Mouse (Mus musculus) brain, adult 2 months (tissue): ENCODE measurements around the gene 1520401A03Rik.
"Not testable (repeated sequence)": the region's sequence is repeated elsewhere in the genome, so short reads cannot be mapped to it uniquely, and the experiment has no call there.

Experiments used
- DNase-seq: peaks from one replicate; pipeline ENCODE4 v3.0.0; 2011; ENCODE audit warnings: low read depth, low spot score

1520401A03Rik gene

GRCm38 (mm10) chr17:23722376-23723125 lies at the start of gene 1520401A03Rik:
1520401A03Rik (minus strand) TSS chr17:23722783.
- DNase-seq: no peak

DNA sequence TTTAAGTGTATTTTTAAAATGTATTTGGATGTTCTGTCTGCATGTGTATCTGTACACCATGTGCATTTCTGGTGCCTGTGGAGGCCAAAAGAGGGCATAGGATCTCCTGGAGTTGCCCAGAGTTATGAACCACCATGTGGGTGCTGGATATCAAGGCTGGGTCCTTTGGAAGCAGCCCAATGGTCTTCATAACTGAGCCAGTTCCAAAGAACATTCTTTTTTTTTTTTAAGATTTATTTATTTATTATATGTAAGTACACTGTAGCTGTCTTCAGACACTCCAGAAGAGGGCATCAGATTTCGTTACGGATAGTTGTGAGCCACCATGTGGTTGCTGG lies 49.6 kb upstream of the 1520401A03Rik start:
- not testable (repeated sequence) for DNase-seq

GRCm38 (mm10) chr17:23771284-23772218 lies 49.0 kb upstream of the 1520401A03Rik start, which contains the start of gene Flywch1:
Flywch1 (minus strand) TSS chr17:23771602.
- peak; percentile 100 for DNase-seq

GRCm38 (mm10) chr17:23770896-23771283 lies 48.3 kb upstream of the 1520401A03Rik start:
- peak; percentile 58 for DNase-seq

DNA sequence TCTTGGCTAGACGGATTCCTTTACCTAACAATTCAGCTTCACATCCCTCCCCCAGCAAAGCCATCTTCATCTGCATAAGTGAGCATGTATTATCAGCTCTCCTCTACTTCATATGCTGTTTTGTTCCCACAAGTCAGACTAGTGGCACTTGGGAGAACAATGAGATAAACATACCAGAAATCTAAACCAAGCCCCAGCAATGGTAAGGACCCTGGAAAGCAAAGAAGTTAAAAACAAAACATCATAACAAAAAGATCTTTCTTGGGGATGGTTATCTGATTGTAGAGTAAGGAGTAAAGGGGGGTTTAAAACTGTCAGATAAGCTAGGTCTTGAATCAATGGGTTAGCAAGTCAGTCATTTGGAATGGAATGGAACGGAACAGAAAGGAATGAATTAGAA lies 47.9 kb upstream of the 1520401A03Rik start:
- peak; percentile 43 for DNase-seq

DNA sequence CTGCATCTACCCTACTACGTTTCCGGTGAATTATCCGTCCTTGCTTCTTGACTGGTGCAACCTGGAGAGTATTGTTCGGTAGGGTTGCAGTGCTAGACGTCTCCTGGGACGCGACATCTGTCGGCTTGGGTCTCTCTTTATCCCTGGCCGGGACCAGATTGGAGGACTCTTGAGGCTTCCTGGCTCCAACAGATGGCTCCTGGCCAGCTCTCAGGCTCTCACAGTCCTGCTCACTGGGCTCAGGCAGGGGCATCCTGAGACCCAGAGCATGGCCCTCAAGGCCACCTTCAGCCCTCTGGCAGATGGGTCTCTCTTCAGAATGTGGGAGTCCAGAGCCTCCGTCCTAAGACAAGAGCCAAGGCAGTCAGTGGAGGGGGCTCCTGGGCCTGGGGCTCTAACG lies 40.4 kb upstream of the 1520401A03Rik start:
- DNase-seq: peak; percentile 48

DNA sequence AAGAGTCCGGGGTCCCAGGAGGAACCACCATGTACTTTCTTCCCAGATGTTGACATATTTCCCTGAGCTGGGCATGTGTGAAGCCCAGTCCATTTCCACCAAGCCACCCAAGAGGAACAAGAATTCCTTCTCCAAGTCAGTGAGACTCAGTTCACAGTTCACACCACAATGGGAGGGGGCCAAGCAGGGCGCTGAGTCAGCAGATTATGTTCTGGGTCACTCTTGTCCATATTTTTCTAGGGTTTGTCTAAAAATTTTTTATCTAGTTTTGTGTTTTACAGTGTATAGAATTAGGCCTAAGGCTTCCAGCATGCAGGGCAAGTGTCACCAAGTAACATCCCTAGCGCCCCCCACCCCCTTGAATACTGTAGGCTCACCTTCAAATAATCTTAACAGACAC lies 38.6 kb upstream of the 1520401A03Rik start:
- DNase-seq: no peak

- no peak for DNase-seq
Observed at GRCm38 (mm10) chr17:23760231-23760630, 37.6 kb upstream of the 1520401A03Rik start.

DNA sequence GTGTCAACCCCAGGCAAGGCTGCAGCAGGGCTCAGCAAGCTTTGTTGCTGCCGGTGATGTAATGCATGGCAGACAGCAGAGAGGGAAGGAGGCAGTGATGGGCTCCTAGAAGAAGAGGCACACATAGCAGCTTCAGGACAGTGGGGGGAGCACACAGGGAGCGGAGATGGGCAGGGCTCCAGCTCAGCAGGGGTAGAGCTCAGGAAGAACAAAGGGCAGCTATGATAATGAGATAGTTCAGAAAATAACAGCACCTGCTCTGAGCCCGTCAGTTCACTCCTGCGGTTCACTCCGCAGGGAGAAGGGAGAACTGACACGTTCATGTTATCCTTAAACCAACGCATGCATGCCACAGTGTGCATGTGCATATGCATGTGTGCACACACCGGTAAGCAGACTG lies 36.2 kb upstream of the 1520401A03Rik start:
- DNase-seq: peak; percentile 53

GRCm38 (mm10) chr17:23757581-23757980 lies 35.0 kb upstream of the 1520401A03Rik start:
- no peak for DNase-seq

DNA sequence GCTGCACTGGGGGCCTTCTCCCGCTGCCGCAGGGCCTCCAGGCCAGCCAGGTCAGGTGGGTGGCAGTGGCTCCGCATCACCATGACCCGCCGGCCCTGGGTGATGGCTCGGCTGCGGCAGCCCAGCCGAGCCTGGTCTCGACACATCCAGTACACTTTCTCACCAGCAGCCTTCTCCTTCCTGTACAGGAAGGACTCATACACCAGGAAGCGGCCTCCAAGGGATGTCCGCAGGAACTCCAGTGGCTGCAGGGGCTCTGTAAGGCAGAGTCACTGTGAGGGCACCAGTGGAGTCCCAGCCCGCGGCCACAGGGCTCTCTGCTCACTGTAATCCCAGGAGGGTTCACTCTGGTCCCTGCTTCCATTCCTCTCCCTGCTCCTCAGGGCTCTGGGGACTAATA lies 33.1 kb upstream of the 1520401A03Rik start:
- DNase-seq: no peak

DNA sequence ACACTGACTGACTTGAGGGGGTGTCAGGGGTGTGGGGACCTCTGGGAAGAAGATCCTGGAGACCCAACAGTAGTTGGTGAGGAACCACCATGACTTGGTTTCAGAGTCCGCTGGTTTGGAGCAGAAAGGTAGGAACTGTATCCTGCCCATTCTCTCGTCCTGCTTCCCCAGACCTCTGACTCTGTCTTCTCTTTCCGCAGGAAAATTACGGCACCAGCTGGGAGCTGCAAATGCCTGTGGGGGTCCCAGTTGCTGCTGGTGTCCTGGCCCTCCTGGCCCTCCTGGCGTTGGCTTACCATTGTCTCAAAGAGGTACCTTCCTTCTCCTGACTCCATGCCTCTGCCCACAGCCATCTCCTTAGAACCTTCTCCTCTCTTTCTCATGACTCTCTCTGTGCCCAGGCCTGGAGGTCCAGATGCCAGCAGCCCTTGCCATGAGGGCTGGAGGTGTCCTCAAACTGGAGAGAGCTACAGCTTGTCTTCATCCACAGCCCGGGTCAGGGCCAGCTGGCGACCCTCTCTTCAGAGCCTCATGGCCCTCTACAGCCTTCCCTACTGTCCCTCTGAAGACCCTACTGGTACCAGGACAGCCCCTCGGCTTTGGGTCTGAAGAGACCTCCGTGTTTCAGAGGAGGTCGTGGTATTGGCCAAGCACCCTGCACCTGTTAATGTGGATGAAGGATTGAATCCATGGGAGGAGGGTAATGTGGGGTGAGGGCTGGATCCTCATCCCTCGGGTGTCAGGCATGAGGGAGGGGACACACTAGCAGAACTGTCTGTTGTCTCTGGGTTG lies 27.0 kb upstream of the 1520401A03Rik start:
- DNase-seq: no peak

GRCm38 (mm10) chr17:23748631-23749391 lies 26.2 kb upstream of the 1520401A03Rik start:
- DNase-seq: peak; percentile 90

DNA sequence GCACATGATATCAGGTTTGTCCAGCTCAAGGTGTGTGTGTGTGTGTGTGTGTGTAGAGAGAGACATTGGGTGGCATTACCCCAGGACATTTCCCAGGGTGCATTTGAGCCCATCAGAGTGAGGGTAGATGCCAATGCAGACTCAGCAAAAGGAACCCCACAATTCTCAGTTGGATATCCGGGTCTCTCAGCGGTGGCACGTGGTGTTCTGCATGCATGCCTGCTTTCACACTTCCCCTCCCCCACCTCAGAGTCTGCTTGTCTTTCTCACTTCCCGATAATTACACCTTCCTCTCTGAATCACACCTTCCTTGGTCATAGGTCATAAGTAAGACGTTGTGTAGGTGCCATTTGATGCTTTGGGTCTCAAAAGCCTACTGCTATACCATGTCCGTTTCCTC lies 25.4 kb upstream of the 1520401A03Rik start:
- DNase-seq: no peak

DNA sequence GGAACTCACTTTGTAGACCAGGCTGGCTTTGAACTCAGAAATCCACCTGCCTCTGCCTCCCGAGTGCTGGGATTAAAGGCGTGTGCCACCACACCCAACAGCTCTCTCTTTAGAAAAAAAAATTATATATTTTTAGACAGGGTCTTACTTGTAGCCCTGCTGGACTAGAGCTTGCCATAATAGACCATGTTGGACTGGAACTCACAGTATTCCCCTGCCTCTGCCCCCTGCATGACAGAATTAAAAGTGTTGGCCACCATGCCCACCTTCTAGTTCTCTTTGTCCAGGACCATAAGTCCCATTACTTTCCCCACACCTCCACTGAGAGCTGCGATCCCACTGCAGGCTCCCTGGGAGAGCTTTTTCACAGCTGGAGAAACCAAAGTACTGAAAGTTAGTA lies 24.9 kb upstream of the 1520401A03Rik start:
- DNase-seq: no peak

- no peak for DNase-seq
Observed at GRCm38 (mm10) chr17:23746767-23747166, 24.2 kb upstream of the 1520401A03Rik start.

DNA sequence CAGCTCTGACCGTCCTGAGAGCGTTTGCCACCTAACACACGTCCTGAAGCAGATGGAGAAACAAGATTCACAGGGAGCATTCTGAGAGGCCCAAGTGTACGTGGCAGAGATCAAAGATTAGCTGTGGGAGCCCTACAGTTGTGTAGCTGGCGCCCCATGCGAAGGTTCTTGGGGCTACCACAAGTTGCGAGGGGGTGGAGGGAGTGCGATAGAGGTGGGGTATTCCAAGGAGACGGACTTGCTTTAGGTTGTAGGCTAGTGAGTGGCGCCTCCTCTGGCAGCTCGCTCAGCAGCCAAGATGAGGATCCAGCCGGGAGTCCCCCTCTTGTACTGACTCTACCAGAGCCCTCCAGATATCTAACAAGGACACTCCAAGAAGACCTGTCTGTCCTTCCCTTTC lies 23.7 kb upstream of the 1520401A03Rik start:
- no peak for DNase-seq

GRCm38 (mm10) chr17:23745301-23746251 lies 23.0 kb upstream of the 1520401A03Rik start, which contains the start of gene Kremen2:
Kremen2 (minus strand) TSS chr17:23745833.
- no peak for DNase-seq

DNA sequence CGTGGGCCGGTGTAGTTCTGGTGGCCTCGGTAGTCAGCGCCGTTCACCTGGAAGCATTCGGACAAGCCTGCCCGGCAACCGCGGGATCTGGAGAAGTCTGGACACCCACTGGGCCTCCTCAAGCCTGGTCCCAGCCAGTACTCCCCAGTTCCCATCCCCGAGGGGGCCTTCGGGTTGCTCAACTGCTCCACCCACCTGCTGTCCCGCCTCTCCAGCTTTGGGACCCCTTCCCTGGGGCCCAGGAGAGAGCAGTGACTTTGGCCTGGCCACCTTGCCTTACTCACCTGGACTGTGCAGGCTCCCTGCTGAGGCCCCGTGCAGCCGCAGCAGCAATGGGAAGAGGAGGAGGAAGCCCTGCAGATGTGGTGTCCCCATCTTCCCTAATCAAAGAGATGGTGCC lies 22.1 kb upstream of the 1520401A03Rik start:
- DNase-seq: no peak

GRCm38 (mm10) chr17:23744076-23744475 lies 21.5 kb upstream of the 1520401A03Rik start:
- DNase-seq: no peak
